Mouse (Mus musculus) brain, embryonic 14.5 days (tissue): Measurements from ENCODE around the gene Tsfm. TPM values are rescaled to one million over a fixed set of nuclear protein-coding genes. Genes with fewer than 3 reads are reported as not detected.
"Not testable (repeated sequence)": the region's sequence is repeated elsewhere in the genome, so short reads cannot be mapped to it uniquely, and the experiment has no call there.

ENCODE experiments used
- DNase-seq: peaks from one replicate; pipeline ENCODE4 v3.0.0-alpha.2; 2011; ENCODE audit warnings: low read depth
- CTCF ChIP-seq: fragments of 200-500 bp; IDR thresholded peaks from 2 replicates; pipeline ENCODE4 v1.5.1; 2012; ENCODE audit warnings: inconsistent platforms, mild to moderate bottlenecking, moderate library complexity, borderline replicate concordance; ENCODE audit not compliant: insufficient read depth, insufficient read length; ENCODE audit errors: extremely low read depth
- POLR2A ChIP-seq: fragments of 200-500 bp; IDR thresholded peaks from 2 replicates; pipeline ENCODE4 v1.6.1; 2012; ENCODE audit warnings: mild to moderate bottlenecking, inconsistent platforms, borderline replicate concordance; ENCODE audit not compliant: poor library complexity, insufficient read depth, insufficient read length, severe bottlenecking; ENCODE audit errors: extremely low read depth
- polyA plus RNA-seq: library from polyadenylated mRNA; depleted of rRNA; stranded (reverse); fragments of >200 nt; gene quantifications from 2 replicates; pipeline ENCODE4 v1.2.3, GENCODE M21; 2012

Gene Tsfm
- polyA plus RNA-seq, 1 experiment = 41.2 TPM

DNA sequence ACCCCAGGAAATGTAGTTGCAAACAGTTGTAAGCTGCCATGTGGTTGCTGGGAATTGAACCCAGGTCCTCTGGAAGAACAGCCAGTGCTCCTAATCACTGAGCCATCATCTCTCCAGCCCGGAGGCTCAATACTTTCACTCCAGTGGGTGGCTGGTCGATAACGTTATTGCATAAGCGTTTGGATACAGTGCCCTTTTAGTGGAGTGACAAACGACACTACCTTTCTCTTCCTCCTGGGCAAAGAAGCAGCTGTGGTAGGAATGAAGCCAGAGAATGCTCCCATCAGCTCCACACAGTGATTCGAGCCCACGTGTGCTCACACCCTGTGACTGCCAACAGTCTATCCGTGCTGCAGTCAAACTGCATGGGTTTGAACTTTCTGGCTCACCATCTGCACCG, 40.6 kb upstream of the Tsfm start:
- TF ChIP-seq POLR2A = no peak
- no peak for TF ChIP-seq CTCF
- no peak for DNase-seq

DNA sequence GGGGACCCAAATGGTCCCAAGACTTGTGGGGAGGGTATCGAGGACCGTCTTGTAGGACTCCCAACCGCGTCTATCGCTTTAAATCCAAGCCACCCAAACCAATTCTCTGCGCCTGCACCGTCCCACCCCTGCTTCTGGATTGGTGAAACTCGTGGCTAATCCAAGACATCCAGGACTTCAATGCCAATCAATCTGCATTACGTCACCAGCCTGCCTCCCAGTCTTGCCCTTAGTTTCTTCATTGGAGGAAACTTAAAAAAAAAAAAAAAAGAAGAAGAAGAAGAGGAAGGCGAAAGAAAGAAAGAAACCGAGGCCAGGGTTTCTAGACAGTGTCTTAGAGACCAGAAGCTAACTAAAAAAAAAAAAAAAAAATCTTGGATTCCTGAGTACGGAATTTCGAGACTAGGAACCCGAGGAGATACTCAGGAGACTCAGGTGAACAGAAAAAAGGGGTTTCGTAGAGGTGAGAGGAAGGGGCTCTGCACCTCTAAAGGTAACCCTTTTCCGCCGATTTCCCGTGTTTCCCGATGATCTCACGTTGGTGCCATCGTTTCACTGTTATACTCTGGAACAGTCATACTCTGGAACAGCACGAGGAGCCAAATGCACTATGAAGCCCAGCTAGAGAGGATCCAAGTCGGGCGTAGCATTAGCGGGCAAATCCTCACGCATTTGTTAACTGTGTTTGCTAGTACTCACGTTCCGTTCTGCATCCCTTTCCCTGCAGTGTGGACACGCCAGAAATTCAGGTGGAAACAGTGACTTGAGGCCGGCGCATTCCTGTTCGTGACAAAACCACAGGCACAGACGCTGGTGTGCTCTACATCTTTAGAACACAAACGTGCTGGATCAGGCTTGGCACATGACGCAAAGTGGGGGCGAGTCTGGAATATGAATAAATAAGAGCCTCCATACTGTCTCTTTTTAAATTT, 39.8 kb upstream of the Tsfm start, which contains the start of gene Tspan31:
Tspan31 (minus strand) TSS at position 75 of the 932 bp plus-strand sequence.
- TF ChIP-seq POLR2A (peak; percentile 68; the same call in 1 of the 2 replicates), CTCF (no peak)
- peak; percentile 99 for DNase-seq

DNA sequence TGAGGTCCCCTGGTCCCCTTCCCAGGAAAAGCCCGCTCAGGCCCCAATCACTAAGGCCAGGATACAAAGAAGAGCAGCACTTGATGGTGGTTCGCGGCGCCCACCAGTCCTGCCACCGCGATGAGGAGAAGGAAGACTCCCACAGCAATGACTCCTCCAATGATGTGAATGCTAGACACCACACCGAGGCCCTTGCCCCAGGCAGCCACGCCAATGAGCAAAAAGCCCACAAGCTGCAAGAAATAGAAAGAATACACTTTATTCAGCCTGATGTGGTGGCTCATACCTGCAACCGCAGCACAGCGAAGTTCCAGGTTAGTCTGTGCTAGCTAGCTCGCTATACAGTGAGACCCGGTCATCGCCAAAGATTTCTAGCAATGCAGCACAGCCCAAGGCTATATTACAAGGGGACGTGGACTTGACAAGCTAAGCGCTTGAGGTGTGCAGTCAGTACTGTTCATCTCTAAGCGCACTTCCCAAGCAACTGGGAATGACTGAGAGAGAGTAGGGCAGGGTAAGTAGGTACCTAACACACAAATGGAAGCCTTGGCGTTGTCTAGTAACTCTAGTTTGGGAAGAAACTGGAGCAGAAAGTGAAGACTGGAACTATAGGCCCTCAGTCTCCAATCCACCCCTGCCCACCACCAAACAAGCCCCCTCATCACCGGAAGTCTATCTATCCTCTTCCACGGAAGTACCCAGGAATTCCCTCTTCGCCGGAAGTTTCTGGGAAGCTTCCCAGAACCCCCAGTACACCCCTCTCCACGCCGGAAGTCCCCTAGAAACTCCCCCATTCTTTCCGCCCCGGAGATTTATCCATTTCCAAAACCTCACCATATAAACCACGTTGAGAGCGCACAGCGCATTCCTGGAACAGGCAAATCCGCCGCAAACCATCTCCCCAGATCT, 38.9 kb upstream of the Tsfm start:
- DNase-seq = peak; percentile 94
- no peak for TF ChIP-seq CTCF
- TF ChIP-seq POLR2A = no peak

DNA sequence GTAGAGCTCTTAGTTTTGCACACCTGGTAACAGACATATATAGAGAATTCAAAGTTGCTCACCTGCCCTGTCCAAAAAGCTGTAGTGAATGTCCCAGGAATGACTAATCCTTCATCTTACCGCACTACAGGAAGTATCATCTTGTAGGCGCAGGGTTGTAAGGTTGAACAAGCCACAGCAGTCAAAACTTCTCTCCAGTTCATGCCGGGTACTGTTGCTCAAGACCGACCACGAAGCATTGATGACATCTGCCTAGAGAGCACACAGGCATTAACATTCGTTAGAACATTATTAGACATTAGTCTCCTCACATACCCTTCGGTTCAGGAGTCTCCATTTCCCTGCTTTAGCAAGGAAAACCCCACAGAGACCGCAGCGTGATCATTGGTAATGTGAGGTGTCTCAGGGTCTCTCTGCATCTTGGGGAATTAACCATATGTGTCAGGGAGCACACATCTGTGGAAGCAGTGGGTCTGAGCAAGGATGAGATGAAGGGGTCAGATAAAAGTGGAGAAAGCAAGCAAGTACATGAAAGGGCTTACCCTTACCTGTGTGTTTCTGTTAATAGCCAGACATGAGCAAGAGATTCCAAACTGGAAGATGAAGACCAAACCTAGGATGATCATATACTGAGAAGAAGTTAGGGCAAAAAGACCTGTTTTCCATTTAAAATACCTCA, 37.9 kb upstream of the Tsfm start:
- TF ChIP-seq CTCF (no peak), POLR2A (no peak)
- no peak for DNase-seq

DNA sequence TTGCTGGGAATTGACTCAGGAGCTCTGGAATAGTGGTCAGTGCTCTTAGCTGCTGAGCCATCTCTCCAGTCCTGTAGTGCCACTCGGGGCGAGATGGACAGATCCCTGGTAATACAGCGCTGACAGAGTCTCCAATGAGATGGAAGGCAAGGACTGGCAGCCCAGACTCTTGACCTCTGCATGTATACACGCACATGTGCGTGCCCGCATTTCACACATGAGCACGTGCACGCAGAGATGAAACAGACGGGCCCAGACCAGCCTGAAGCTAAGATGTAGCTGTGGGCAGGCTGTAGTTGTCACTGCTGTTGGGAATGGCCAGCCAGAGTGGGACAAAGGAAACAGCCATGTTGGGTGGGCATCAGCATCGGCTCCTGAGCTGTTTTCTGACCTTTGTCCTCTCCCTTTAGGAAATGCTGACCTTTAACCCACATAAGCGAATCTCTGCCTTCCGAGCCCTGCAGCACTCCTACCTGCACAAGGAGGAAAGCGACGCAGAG, 35.9 kb upstream of the Tsfm start:
- TF ChIP-seq POLR2A (no peak), CTCF (no peak)
- no peak for DNase-seq

DNA sequence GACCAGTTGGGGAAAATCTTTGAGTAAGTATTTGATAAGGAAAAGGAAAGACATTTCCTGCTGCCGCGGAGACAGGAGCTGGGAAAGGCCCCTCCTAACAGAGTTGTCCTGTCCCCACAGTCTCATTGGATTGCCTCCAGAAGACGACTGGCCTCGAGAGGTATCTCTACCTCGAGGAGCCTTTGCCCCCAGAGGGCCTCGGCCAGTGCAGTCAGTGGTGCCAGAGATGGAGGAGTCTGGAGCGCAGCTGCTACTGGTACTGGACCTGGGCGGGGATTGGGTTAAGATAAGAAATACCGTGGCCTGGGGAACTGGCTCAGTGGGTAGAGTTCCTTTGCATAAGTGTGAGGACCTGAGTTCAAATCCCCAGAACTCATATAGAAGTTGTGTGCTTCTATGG, 35.3 kb upstream of the Tsfm start:
- no peak for TF ChIP-seq POLR2A
- no peak for TF ChIP-seq CTCF
- DNase-seq = no peak

DNA sequence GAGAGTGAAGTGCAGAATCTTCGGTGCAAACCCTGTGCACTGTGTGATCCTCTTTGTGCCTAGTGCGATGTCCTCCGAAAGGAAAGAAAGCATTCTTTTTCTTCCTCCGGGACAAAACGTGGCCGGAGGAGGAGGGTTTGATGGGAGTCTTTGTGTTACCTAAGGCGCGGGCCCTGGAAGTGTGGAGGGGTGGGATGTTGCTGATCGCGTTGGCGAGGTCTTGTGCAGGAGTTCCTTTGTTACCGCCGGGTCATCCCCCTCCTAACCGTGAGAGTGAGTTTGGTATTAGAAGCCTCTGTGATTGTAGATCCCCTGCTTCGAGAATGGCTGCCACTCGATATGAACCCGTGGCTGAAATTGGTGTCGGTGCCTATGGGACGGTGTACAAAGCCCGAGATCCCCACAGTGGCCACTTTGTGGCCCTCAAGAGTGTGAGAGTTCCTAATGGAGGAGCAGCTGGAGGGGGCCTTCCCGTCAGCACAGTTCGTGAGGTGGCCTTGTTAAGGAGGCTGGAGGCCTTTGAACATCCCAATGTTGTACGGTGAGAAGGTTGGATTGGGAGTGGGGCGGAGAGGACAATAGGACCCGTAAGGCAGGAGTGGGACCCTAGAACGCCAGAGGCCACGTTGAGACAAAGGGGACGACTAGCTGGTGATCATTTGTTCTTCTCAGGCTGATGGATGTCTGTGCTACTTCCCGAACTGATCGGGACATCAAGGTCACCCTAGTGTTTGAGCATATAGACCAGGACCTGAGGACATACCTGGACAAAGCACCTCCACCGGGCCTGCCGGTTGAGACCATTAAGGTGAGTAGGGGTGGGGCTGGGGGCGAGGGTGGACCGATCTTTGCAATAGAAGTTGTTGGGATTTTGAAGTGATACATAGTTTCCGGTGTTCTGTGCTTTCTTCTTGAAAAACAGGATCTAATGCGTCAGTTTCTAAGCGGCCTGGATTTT, 33.6 kb upstream of the Tsfm start:
- TF ChIP-seq POLR2A (no peak), CTCF (no peak)
- DNase-seq = peak; percentile 64

DNA sequence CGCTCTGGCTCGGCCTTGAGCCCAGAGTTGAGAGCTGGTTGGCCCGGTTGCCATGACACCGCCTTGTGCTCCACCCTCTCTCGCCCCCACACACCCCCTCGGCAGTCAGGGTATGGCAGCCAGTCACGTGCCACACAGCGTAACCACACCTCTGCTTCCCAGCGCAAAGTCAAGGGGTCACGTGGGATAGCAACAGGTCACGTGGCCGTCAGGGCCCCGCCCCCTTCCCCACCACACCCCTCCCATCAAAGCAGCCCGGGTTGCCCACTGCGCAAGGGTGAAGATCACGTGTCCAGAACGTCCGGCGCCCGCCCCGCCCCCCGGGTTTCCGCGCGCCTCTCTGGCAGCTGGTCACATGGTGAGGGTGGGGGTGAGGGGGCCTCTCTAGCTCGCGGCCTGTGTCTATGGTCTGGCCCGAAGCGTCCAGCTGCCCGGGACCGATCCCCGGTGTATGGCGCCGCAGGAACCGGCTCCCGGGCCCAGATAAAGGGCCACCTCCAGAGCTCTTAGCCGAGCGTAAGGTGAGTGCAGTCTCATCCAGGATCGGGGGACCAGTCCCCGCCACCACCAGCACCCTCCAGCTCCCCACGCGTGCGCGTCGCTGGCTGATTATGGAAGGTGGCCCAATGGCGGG, 32.7 kb upstream of the Tsfm start, which contains the start of gene Cdk4:
Cdk4 (plus strand) TSS at position 296 of the 634 bp plus-strand sequence.
- TF ChIP-seq POLR2A (peak; percentile 70; the same call in 1 of the 2 replicates), CTCF (no peak)
- DNase-seq = peak; percentile 100

DNA sequence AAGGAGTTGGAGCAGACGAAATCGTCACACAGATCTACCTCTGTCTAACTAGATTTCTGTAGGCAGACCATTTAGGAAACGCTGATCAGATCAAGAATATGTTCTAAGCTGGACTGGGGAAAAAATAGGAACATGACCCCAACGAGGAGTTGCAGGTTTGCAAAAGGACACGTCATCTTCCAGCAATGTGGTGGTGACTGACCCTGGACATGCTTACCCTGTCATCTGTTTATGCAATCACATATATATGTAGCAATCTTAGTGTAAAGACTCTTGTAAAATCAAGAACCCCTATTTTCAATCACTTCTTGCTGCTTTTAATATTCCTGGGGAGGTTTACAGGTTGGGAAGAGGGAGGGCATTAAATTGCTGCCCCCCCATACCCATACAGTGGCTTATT, 31.9 kb upstream of the Tsfm start:
- no peak for DNase-seq
- TF ChIP-seq CTCF (no peak), POLR2A (no peak)

DNA sequence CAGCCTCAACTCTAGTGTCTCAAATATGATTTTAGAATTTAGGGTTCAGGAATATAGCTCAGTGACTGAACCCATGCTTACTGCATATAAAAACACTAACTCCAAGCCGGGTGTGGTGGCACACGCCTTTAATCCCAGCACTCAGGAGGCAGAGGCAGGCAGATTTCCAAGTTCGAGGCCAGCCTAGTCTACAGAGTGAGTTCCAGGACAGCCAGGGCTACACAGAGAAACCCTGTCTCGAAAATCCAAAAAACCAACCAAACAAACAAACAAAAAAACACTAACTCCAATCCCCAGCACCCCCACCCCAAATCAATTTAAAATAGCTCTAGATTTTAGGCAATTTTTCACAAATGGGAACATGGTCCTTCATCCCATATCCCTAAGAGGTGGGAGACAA, 31.5 kb upstream of the Tsfm start:
- not testable (repeated sequence) for DNase-seq

DNA sequence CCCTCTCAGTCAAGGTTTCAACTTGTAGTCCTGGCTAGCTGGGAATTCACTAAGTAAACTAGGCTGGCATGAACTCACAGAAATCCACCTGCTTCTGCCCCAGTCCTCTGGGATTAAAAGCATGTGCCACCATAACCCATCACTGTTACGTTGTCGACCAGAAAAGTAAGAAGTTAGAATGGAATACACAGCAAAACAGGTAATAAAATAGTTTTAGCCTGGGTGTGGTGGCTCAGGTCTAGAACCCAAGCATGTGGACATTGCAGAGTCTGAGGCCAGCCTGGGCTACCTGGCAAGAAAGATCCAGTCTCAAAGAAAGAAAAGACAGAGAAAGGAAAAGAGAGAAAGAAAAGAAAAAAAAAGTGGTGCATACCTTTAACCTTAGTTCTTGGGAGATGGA, 30.9 kb upstream of the Tsfm start:
- no peak for TF ChIP-seq POLR2A
- no peak for TF ChIP-seq CTCF
- no peak for DNase-seq

DNA sequence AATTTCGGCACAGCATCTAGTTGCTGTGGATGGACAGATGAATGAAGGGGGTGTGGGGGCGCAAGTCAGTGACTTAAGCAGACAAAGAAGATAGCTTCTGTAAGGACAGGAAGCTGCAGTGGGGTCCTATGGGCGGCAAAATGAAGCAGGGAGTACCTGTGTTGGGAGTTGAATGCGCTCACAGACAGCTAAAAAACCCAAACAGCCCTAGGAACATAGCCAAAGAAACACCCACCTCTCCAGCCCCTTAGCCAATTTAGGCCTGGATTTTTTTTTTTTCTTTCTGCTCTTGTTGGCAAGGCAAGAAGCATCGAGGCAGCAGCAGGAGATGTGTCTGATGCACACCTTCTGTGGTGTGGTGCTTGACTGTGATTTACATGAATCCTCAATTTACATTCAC, 30.4 kb upstream of the Tsfm start:
- TF ChIP-seq POLR2A = no peak
- TF ChIP-seq CTCF = no peak
- peak; percentile 60 for DNase-seq
